Mouse (Mus musculus) heart, embryonic 16.5 days (tissue): ENCODE data around the gene Fam162b. TPM values are rescaled to one million over a fixed set of nuclear protein-coding genes. Genes with fewer than 3 reads are reported as not detected.
A peak's percentile ranks its signal among the peaks of the same experiment; 100 is the strongest.

Experiments
- ATAC-seq: fragments of 200-750 bp; cut with Nextera tagmentation; replicated peaks from 2 replicates; pipeline ENCODE4 v1.8.0; 2017; ENCODE audit warnings: moderate number of reproducible peaks; ENCODE audit not compliant: insufficient read depth, low FRiP score; ENCODE audit errors: extremely low read depth
- H3K27ac ChIP-seq: fragments of 300-500 bp; sonication (generic); 2 replicates; pipeline ENCODE4 v1.5.1; 2014; ENCODE audit warnings: mild to moderate bottlenecking, low read length, control low read depth, moderate library complexity
- H3K27me3 ChIP-seq: fragments of 300-500 bp; sonication (generic); 2 replicates; pipeline ENCODE4 v1.6.1; 2014; ENCODE audit warnings: low read length, mixed read lengths; ENCODE audit not compliant: control insufficient read depth, insufficient read depth
- H3K36me3 ChIP-seq: fragments of 300-500 bp; sonication (generic); 2 replicates; pipeline ENCODE4 v1.6.1; 2014; ENCODE audit not compliant: control insufficient read depth, insufficient read depth
- H3K4me1 ChIP-seq: fragments of 300-500 bp; sonication (generic); 2 replicates; pipeline ENCODE4 v1.6.1; 2014; ENCODE audit warnings: low read length, mixed read lengths; ENCODE audit not compliant: control insufficient read depth, insufficient read depth
- H3K4me2 ChIP-seq: fragments of 300-500 bp; sonication (generic); 2 replicates; pipeline ENCODE4 v1.6.1; 2014; ENCODE audit warnings: low read depth, mild to moderate bottlenecking, control low read depth, low read length
- H3K4me3 ChIP-seq: fragments of 300-500 bp; sonication (generic); 2 replicates; pipeline ENCODE4 v1.5.1; 2014; ENCODE audit warnings: mild to moderate bottlenecking, control low read depth, low read length
- H3K9ac ChIP-seq: fragments of 300-500 bp; sonication (generic); 2 replicates; pipeline ENCODE4 v1.6.1; 2014; ENCODE audit warnings: low read length, control low read depth
- H3K9me3 ChIP-seq: fragments of 300-500 bp; sonication (generic); replicated peaks from 2 replicates; pipeline ENCODE4 v1.6.1; 2016; ENCODE audit warnings: low read length; ENCODE audit not compliant: control insufficient read depth
- WGBS: fragments of 180-500 bp; shearing (Covaris S2); extraction: QIAGEN DNeasy Blood & Tissue Kit; methylation state at CpG from one replicate; pipeline ENCODE4 v1.1.7; 2014; 5-methylcytosine and 5-hydroxymethylcytosine counted together
- polyA plus RNA-seq: library from polyadenylated mRNA; unstranded; fragments of >200 nt; fragmentation: Nextera tagmentation; extraction: Ambion mirVana; gene quantifications from 2 replicates; pipeline ENCODE4 v1.2.1, GENCODE M21; 2015

The Fam162b gene
- polyA plus RNA-seq, 1 experiment from 2014 or later: 0.24 TPM

DNA sequence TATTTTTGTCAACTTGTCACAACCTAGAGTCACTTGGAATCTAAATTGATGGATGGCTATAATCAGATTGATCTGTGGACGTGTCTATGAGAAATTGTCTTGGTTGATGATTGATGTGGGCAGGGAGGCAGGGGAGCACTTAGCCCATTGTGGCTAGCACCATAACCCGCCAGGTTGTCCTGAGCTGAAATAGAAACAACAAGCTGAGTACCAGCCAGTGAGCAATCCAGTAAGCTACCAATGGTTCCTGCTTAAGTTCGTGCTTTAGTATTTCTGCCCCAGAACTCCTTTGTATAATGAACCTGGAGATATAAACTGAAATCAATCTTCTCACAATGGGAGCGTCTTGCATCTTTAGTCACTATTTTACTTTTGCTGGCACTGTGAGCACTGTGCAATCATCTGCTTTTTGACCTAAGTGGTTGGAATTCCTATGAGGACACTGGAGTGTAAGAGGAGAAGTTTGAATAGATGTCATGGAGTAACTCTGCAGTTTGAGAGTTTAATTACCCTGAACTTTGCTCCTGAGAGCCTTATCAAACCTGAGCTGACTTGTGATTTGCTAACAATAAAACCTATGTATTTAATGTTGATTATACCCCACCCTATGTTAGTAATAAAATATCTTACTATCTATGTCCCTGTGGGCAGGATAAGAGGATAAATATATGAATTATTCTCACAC, 19.6 kb upstream of the Fam162b start:
- Histone ChIP-seq H3K9ac (no peak overlapping the region), H3K4me3 (no peak overlapping the region), H3K27me3 (no peaks in the 10 kb centered on the region), H3K9me3 (no peaks in the 10 kb centered on the region), H3K4me1 (peaks cover 4% of the 10 kb centered on the region; the same call in 1 of the 2 replicates), H3K4me2 (no peak overlapping the region), H3K36me3 (no peaks in the 10 kb centered on the region), H3K27ac (no peak overlapping the region)
- no peak for ATAC-seq
- WGBS: 66% methylated on average over 4 of the region's 4 CpGs

DNA sequence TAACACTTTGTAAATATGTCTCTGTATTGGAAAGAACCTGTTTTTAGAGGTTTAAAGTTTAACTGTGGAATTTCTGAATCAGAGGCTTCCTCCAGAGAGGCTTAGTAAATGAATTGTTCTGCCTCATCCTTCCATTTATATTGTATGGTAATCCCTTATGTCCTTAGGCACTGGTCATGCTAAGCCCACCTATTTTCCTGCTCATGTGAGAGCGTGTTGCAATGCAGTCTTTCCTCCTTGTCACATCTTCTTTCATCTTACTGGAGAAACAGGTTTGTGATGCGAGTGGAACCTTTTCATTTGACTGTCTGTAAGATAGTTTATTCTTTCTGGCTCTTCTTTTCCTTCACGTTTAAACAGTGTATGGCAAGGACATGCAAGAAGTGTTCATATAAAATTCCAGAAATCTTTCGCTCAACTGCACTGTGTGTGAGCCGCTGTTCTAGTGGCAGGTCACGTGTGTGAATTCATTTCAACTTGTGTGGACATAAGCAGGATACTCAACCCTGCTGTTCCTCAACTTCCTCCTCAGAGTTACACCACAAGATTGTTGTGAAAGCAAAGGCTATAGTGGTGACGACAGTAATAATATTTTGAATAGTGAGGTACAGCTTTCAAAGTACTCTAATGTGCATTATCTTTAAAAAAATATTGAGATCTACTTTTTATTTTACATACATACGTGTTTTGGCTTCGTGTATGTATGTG, 6.8 kb upstream of the Fam162b start:
- WGBS: 74% methylated on average over 9 of the region's 9 CpGs
- H3K27me3 ChIP-seq: no peaks in the 10 kb centered on the region
- H3K36me3 ChIP-seq: no peaks in the 10 kb centered on the region
- no peak overlapping the region for H3K4me2 ChIP-seq
- no peak overlapping the region for H3K4me3 ChIP-seq
- H3K9ac ChIP-seq: no peak overlapping the region
- no peaks in the 10 kb centered on the region for H3K4me1 ChIP-seq
- ATAC-seq: no peak
- H3K9me3 ChIP-seq: peaks cover 3% of the 10 kb centered on the region; the same call in 1 of the 2 replicates
- H3K27ac ChIP-seq: no peak overlapping the region

DNA sequence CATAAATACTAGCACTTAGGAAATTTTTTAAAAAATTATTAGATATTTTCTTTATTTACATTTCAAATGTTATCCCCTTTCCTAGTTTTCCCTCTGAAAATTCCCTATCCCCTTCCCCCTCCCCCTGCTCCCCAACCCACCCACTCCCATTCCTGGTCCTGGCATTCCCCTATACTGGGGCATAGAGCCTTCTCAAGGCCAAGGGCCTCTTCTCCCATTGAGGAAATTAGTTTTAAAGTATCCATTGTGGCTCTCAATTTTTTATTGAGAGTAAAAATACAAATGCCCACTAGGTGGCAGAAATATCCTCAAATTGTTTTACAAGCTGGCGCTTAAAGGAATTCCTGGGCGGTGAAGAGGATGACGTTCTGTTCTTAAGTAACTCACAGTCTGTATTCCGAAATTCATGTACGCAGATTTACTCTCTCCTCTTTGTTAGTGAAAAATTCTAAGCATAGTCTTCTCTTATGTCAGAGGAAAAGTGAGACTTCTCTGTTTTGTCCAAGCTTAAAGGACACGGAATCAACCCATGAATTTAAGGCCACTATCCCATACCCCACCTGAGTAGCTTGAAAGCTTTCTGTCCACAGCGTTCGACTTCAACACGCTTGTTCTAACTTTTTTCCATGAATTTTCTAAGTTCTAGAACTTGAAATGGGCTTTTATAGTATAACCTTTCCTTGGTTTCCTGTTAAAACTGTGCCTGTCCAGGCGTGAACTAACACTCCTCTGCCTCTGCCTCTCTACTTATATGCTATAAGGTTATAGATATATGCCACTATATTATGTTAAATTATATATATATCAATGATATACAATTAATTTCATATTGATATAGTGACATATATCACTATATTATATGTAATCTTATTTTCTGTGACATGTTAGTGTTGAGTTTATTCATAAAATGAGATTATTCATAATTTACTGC, 4.9 kb upstream of the Fam162b start:
- peak overlapping the region; percentile 32; the same call in 1 of the 2 replicates for H3K4me2 ChIP-seq
- H3K9me3 ChIP-seq: peaks cover 3% of the 10 kb centered on the region; the same call in 1 of the 2 replicates
- H3K36me3 ChIP-seq: no peaks in the 10 kb centered on the region
- H3K9ac ChIP-seq: no peak overlapping the region
- 37% methylated on average over 10 of the region's 10 CpGs for WGBS
- peaks cover 2% of the 10 kb centered on the region; the same call in 1 of the 2 replicates for H3K27me3 ChIP-seq
- no peaks in the 10 kb centered on the region for H3K4me1 ChIP-seq
- H3K27ac ChIP-seq: no peak overlapping the region
- ATAC-seq: no peak
- H3K4me3 ChIP-seq: no peak overlapping the region

DNA sequence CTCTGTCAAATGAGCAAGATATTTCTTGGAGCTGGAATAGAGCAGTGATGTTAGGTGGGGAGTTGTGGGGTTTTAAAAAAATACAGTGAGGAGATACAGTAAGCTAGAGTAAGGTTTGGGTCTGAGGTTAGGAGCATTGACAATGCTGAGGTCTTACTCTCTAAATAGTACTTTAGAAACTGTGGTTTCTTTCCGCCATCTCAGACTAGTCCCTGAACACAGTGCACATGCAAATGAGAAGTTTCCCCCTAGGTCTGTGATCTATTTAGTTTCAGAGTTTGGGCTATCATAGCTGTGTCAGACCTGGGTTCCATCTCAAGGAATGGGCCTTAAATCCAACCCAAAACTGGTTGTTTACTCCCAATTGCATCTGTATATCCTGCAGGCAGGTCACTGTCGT, 1.3 kb upstream of the Fam162b start:
- H3K36me3 ChIP-seq: no peaks in the 10 kb centered on the region
- peaks cover 7% of the 10 kb centered on the region for H3K27me3 ChIP-seq
- peaks cover 3% of the 10 kb centered on the region; the same call in 1 of the 2 replicates for H3K9me3 ChIP-seq
- ATAC-seq: no peak
- H3K4me2 ChIP-seq: no peak overlapping the region
- WGBS: 69% methylated on average over 2 of the region's 2 CpGs
- no peak overlapping the region for H3K4me3 ChIP-seq
- H3K9ac ChIP-seq: no peak overlapping the region
- no peak overlapping the region for H3K27ac ChIP-seq
- no peaks in the 10 kb centered on the region for H3K4me1 ChIP-seq

DNA sequence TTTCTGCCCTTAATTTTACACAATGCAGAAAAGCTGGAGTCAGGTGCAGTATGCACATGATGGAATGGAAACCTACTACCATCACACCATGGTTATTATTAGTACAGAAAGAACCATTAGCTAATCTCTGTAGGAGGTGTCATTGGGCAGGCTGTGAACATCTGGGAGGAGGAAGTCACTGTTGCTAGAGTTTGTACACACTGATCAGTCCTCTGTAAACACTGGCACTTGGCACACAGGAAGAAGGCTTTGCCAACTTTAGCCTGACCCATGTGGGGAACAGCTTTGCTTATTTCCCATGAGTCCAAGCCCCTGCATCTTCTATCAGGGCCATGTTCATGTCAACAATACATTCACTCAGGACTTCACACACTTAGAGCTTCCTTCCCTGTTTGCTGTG, 5.4 kb downstream of the Fam162b start:
- H3K9ac ChIP-seq: no peak overlapping the region
- H3K9me3 ChIP-seq: no peaks in the 10 kb centered on the region
- peaks cover 3% of the 10 kb centered on the region; the same call in 1 of the 2 replicates for H3K27me3 ChIP-seq
- no peak overlapping the region for H3K4me2 ChIP-seq
- no peak for ATAC-seq
- no peaks in the 10 kb centered on the region for H3K4me1 ChIP-seq
- no peak overlapping the region for H3K4me3 ChIP-seq
- H3K36me3 ChIP-seq: no peaks in the 10 kb centered on the region
- no peak overlapping the region for H3K27ac ChIP-seq

DNA sequence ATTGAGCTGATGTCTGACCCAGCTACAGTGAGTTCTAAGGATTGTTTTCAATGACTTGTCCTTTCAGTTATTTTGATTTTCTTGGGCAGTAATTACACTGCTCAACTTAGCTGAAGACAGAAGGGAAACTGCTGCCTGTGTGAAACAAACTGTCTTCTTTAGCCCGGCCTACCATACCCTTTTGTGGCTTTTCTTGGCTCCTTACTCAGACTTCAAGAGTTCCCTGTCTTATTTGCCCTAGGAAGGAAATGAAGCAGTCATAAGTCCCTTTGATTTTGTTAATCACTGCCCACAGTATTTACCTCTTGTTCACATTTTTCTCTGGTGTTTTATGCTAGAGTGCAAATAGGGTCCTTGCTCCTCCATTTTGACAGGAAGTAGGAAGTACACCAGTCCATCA, 5.9 kb downstream of the Fam162b start:
- Histone ChIP-seq H3K27me3 (no peaks in the 10 kb centered on the region), H3K36me3 (no peaks in the 10 kb centered on the region), H3K4me1 (no peaks in the 10 kb centered on the region), H3K27ac (no peak overlapping the region), H3K9me3 (no peaks in the 10 kb centered on the region), H3K4me2 (no peak overlapping the region), H3K9ac (no peak overlapping the region), H3K4me3 (no peak overlapping the region)
- 53% methylated on average over 1 of the region's 1 CpGs for WGBS
- ATAC-seq: no peak

DNA sequence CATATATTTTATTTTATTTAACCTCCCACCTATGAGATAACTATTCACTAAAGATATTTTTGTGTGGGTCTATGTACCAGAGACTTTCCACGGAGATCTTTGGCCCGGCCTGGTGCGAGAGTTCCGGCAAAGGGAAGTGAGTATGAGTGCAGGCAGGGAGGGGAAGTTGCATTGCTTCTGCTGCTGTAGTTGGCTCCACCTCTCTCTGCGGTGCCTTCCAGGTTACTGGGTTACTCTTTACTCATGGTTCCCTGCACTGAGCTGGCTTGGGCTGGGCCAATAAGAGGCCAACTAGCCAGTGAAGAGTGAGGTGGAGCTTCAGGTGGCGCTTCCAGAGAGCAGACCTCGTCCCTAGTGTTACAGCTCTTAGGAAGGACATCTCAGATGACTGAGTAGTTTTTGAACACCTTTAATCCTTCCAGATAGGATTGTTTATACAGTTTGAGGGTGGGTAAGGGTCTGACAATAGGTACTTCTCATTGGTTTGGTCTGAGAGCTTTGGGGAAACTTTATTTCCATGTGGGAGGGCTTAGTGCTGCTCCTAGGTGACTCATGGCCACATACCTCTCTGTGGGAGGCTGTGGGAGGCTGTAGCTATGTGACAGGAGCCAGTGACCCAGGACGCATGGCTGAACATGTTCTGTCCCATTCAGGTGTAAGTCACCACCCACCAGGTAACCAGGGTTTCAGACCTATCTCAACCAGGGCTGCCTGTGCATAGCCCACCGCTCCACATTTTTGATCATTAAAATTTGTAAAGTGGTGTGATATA, 18.9 kb downstream of the Fam162b start:
- Histone ChIP-seq H3K36me3 (no peaks in the 10 kb centered on the region), H3K9me3 (no peaks in the 10 kb centered on the region), H3K4me1 (no peaks in the 10 kb centered on the region), H3K4me2 (no peak overlapping the region), H3K4me3 (no peak overlapping the region), H3K27ac (no peak overlapping the region), H3K27me3 (no peaks in the 10 kb centered on the region), H3K9ac (no peak overlapping the region)
- no peak for ATAC-seq
- WGBS: 64% methylated on average over 9 of the region's 9 CpGs

DNA sequence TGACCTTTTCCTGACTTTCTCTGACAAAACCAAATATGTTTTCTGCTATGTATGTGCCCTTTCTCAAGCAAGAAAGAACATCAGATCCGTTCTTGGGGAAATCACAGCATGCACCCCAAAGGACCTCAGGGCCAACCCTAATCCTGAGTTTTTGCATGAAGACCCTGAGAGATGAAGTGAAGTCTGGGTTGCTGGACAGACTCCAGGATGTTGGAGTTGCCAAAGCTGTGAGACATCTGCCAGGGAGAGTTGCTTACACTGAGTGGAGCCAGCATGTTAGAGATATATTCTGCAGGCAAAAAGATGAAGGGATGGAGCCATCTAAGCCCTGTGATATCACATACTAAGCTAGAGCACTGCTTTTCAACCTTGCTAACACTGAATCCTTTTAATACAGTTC, 34.3 kb downstream of the Fam162b start:
- H3K4me3 ChIP-seq: no peak overlapping the region
- H3K9ac ChIP-seq: no peak overlapping the region
- no peak overlapping the region for H3K4me2 ChIP-seq
- 76% methylated on average over 1 of the region's 1 CpGs for WGBS
- no peak overlapping the region for H3K27ac ChIP-seq
- ATAC-seq: no peak
- no peaks in the 10 kb centered on the region for H3K4me1 ChIP-seq
- no peaks in the 10 kb centered on the region for H3K9me3 ChIP-seq
- no peaks in the 10 kb centered on the region for H3K27me3 ChIP-seq
- no peaks in the 10 kb centered on the region for H3K36me3 ChIP-seq
